Mouse (Mus musculus): ENCODE results near the gene Rab12.

GRCm38 (mm10) chr17:66518877-66519553, 514 bp downstream of the Rab12 start:
- TF ChIP-seq POLR2A (IDR thresholded peaks at IDR 0.05; ENCODE audit: borderline replicate concordance, extremely low read depth, low read depth, low read length) (no peak), CTCF (IDR thresholded peaks at IDR 0.05; ENCODE audit: insufficient read depth, low read length) (no peak)

Measured in lung, adult 2 months (tissue).